Mouse (Mus musculus): ENCODE measurements at regions not wholly inside any gene's neighbourhood (a gene's known extent, or its start where the extent isn't known, plus 50 kb on each side); places are given as distances from the start of the nearest gene placed in this dataset.

DNA sequence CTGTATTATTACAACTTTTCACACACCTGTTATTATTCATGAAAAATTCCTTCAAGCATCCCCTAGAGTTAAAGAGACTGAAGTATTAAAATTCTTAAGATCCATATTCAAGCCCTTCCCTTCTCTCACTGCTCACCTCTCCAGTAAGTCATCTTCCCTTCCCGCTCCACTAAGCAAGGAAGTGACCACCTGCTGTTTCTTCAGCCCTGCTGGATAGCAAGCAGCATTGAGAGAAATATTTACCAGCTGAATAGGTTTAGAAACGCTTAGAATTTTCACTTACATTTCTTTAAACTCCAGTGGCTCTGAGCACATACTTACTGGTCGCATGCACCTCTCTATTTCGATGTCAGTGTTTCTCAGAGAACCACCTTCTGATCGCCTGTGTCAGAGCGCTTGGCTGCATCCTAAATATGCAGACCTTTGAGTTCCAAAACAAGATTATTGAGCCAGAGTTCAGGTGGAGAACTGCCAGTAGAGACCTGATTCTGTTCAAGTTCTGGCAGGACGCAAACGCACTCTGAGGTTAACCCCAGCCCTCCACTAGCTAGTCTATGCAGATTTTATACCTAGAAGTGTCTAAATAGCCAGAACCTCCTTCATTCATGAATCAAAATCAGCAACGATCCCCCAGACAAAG, 314.9 kb downstream of the Mllt3 start:
- no peak for DNase-seq

DNA sequence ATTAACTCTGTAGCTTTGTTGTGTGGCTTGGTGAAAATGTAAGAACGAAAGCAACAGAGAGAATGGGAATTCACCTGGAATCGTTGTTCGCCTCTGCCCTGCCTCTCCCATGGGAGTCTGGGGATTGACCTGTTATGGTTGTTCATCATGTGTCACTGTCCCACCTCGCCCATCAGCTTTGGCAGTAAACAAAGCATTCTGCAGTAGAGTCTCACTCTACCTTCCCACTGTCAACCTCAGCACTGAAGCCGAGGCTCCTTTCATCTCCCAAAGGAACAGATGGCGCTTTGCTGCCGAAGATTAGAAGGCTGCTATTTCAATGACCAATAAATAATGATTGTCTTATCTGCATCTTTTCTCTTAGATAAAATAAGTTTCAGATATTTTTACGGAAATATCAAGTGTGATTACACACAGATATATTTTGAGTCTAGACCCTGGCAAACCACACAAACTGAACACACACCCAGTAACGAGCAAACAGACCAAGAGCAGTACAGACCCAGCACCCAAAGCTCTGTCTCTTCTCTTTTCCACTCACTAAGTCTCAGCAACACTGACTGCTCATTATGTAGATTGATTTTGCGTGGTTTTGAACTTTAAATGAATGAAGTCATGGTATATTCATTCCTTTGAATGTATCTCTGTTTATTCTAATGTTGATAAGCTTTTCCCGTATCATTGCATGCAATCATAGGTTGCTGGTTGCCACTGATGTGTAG, 317.8 kb downstream of the Mllt3 start:
- no peak for DNase-seq

DNA sequence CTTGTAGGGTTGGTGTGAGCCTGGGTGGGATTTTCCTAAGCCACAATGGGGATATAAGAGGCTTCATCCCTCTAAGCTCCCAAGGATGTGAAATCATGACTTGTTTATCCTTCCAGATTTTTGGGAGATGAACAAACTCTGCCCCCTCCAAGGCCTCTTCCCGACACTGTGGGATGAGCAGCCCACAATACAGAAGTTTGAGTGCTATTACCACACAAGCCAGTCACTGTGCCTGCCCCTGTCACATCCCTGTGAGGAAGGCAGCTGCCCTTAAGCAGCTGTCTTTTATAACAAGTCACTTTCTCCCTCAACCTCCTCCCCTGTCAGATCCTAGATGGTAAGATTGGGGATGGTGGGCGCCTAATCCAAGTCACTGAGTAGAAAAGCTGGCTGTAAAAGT, 320.5 kb downstream of the Mllt3 start:
- no peak for DNase-seq

DNA sequence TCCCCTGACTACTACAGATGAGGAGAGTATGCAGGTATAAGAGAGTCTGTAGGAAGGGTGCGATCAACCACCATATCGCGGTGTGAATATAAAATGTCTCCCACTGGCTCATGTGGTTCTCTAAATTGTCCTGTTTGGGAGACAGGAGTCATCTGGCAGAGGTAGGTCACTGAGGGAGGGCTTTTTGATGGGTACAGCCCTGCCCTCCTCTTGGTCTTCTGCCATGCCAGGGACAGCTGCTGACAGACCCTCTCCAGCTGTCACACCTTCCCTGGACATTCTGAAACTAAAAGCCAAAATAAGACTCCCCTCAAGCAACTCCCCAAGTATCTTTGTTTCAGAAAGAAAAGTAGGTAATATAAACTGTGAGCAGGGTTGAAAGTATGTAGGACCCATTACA, 320.9 kb downstream of the Mllt3 start:
- no peak for DNase-seq

DNA sequence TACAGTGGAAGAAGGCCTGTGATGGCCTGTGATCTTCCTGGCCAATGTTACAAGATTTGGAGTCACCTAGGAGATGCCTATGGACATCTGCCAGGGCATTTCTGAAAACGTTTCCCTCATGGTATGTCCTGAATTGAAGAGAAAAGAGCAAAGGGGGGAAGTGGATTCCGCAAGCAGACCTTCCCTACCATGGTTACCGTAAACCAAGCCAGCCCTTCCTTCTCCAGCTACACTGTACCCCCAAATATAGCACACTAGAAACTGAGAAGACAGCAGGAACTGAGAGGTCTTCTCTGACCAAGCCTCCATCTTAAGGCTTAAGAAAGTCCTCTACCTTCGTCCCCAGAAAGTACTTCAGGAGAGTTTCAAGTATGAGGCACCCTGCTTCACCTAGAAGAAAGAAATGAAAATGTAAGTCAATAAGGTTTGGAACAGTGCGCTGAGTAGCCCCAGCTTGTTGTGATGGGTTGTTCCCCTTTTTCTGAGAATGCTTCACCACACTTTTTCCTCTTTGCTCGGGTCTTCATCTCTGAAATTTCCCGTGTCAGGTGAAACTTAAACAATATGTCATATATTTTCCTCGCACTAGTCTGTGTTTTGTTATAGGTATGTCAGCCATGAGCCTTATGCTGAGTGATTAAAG, 321.9 kb downstream of the Mllt3 start:
- DNase-seq: no peak

DNA sequence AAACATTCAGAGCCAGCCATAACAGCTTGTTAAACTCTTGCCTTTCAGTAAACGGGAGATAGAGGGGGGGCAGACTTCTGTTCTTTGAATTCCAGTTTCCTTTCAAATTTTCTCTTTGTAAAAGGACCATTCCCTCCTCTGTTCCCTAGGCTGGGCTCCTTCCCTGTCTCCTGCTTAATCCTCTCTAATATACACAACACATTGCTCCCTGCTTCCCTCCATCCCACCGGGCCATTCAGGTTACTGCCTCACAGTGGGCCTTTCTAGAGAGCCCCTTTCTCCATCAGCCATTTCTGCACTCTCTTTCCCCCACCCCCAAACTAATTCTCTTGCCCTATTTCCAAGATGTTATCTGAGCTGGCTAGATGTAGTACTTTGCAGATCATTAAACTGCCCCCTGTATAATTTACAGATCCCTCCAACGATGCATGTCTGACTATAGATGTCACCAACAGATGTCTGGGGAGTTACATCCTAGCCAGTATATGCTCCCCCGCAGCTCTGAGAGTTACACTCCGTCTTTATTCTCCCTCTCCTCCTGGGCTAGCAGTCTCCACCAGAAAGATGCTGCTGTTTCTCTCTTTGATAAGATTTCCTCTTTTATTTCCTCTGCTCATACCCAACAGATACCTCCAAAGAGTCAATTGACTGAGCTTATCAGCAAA, 324.1 kb downstream of the Mllt3 start:
- no peak for DNase-seq

DNA sequence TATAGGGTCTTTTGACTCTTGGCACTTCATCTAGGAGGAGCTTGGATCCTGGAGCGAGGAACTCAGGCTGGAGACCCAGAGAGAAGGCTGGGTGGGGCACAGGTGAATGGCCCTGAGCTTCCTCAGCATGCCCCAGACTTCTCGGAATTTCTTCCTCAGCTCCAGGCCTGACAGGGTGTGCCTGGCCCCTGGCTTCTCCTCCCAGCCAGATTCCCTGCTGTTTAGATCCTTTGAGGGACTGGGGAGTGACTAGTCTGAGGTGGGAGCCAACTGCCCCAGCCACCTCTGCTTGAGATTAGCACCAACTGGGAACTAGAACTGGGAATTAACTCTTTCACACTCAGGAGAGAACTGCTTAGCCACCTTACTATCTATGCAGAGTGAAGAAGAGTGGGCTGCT, 325.8 kb downstream of the Mllt3 start:
- DNase-seq: no peak

DNA sequence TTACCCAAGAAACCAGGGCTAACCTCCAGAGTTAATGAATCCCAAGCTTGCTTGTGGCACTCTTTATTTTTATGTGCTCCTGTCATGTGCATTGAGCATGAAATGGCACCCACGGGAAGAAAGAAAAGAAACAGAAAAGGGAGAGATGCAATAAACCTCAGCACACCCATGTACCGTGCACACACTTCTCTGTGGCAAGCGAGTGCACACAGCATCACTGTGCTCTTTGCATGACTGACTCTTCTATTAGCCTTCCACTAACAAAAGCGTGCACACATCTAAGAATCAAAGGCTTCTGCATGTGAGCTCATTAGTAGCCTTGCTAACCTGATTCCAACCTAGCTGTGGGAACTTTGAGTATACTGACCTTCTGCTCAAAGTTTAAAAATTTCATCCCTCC, 330.3 kb downstream of the Mllt3 start:
- no peak for DNase-seq

DNA sequence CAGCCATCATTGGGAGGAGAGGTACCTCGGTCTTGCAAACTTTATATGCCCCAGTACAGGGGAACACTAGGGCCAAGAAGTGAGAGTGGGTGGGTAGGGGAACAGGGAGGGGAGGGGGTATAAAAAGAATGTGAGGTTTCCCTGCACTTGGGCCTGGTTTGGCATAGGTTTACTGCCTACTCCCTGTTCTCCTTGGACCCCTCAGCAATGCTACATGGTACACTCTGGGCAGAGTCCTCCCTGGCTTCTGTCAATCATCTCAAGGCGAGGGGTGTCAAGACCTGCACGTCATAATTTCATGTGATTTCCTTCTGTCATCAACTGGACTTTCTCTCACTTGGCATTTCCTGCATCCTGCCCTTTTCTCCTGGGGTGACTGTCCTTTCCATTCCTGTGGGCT, 330.9 kb downstream of the Mllt3 start:
- no peak for DNase-seq

DNA sequence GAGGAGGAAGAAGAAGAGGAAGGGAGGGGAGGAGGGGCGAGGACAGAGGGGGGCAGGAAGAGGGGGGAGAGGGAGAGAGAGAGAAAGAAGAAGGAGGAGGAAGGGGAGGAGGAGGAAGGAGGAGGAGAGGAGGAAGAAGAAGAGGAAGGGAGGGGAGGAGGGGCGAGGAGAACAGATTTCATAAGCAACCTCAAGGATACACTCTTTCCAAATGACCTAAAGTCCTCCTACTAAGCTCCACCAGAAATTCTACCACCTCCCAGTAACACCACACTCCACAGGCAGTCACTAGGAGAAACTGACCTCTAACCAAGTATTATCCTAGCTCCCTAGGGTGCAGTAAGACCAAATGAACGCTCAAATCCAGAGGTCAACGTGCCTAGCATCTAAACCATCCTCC, 332.1 kb downstream of the Mllt3 start:
- DNase-seq: no peak

DNA sequence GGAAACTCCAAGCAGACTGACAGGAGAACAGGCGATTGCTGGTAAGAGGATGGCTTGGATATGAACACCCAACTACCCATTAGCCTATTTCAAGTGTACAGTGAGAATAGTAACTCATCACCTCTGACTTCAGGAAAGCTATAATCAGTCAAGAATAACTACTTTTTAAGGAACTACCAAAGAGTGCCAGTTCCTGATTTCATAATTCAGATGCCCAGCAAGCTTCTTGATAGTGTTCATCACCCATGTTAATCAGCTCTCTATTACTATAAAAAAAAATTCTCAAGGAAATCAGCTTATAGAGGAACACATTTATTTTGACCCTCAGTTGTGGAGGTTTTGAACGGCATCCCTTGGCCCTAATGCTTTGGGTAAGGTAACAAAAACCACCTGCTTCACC, 332.7 kb downstream of the Mllt3 start:
- no peak for DNase-seq

DNA sequence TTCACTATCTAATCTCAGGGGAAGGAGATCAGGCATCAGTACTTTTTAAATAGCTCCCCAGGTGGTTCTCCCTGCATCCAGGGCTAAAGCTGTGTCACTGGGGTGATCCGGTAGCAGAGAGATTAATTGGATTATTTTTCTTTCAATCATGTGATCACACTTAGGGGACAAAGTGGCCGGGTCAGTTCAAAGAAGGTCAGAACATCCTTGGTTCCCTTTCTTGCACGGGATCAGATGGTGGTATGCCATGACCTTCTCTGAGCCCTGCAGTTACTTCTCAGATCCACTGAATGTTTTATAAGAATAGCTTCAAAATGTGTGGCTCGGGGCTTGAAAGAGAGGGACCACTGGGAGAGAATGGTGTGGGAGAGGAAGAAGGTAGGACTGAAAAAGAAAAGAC, 333.6 kb downstream of the Mllt3 start:
- DNase-seq: no peak

DNA sequence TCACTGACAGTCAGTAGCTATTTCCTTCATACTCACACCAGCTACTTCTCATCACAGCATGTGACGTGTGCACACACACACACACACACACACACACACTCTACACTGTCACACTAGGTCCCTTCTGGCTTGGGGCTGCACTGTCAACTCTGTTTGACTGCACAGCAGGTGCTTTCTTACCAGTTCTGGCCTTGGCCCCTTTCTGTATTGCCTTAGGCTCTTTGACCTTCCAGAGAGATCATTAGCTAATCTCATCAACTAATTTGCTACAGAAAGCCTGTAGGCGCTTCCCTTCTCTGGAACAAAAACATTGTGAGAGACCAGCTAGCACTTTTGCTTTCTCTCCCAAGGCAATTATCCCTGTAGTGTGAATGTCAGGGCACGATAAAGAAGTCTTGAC, 334.4 kb downstream of the Mllt3 start:
- no peak for DNase-seq

DNA sequence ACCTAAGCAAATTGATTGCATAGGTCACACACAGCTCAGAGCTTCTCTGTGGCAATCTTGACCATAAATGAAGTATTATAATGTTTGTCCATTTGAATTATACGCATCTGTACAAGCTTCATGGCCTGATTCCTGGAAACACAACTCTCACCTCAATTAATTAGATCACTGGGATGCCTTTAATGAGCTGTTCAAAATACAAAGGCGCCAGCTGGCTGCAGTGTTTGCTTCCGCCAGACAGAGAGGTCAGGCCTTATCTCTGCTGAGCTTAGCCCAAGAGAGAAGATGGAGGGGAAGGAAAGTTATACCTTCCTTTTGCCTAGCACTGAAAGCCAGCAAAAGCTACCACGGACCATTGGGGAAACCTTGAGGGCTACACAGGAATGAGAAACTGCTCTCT, 336.2 kb downstream of the Mllt3 start:
- no peak for DNase-seq

DNA sequence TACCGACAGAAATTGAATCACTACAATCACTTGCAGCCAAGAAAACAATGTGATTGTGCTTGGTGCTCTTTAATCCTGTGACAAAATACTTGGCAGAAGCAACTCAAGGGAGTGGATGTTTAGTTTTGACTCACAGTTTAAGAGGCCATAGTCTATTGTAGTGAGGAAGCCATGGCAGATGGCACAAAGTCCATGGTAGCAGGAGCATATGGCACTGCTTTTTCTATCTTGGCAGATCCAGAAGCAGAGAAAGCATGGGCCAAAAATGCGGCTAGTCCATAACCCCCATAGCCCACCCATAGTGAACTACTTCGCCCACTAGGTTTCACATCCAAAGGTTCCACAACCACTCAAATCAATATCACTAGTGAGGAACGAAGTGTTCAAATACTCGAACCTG, 337.4 kb downstream of the Mllt3 start:
- no peak for DNase-seq

DNA sequence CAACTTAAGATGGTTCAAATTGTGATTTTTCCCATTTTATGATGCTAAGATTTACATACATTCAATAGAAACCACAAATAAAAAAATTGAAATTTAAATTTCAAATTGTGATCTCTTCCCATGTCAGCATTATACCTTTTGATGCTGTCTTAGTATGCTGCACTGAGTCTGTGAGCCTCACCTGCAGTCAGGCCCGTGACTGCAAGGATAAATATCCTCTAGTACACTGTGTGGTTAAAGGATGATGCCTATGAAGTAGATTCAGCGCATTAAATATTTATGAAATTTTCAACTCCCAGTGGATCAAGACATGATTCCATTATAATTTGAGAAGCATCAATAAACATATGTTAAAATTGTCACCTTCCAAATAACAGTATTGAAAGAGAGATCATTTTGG, 340.4 kb downstream of the Mllt3 start:
- no peak for DNase-seq

DNA sequence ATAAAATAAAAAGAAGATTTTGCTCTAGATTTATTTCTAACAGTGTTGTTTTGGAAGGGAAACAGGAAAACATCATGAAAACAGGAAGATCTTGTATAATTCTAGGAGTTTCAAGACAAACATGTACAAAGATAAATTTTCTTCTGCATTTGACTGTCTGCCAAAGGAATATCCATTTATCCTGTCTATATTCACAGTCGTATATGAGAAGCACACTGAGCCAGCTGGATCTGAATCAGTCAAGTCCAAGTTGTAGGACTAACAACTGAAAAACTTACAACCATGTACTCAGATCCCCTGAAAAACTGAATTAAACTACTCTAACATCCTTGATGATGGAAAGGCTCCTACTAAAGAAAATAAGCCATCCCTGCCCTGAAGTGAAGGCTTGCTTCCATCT, 348.2 kb downstream of the Mllt3 start:
- no peak for DNase-seq

DNA sequence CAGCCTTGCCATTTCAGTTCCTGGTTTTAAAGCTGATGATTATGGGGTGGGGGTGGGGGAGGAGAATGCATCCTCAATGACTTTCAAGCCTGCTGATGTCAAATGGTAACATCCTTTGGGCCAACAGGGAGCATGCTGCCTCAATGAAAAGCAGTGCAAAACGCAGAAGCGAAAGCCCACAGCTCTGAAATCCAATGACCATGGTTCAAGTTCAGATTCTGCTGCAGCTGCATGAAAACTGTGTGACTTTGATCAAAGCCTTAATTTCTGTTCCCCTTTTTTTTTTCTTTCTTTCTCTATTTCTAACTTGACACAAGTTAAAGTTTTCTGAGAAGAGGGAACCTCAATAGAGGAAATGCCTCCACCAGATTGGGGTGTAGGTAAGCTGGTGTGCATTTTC, 350.4 kb downstream of the Mllt3 start:
- no peak for DNase-seq

DNA sequence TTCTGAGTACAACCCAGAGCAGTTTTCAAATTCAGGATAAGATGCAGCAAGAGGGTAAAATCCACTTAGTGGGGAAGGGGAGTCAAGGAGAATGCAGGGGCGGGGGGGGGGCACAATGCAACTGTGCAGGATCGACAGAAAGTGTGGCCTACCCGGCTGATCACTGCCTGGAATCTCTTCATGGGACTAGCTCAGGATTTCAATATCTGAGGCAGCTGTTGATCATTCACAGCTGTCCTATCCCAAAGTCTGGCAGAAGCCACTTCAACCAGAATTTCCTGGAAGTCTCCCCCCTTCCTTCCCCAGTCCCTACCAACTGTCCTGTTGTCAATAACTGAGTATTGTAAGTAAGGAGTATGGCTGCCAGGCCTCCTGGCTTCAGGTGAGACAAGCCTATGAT, 362.1 kb downstream of the Mllt3 start:
- DNase-seq: no peak

DNA sequence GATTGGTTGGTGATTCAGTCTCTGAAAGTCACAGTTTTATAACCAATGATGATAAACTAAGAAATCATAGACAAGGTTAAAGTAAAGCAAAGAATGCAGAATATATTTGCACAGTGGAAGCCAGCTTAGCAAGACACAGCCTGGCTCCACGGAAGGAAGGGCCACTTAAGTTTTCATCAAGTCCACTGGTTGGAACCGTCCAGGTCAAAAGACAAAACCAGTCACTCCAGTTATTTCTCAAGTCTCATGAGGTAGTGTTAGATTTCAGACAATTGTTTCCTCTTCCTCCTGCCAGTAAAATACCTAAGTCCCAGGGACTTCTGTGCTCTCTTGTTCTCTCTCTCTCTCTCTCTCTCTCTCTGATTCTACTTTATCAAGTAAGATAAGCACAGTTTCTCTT, 363.0 kb downstream of the Mllt3 start:
- no peak for DNase-seq

DNA sequence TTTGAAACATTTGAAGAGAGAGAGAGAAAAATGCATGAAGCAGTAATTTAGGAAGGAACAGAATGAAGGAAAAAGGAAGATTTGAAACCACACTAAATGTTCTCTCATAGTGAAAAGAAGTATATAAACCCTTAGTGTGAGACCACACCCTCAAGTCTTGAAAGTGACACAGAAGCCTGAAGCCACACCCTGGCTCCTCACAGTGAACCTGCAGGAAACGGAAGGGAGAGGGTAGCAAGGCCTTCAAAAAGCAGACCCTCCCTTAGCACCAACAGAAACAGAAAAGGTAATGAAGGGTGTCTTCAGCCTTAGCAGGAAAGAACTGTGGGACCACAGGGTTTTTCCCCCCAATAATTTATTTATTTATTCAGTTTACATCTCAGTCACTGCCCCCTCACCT, 363.7 kb downstream of the Mllt3 start:
- no peak for DNase-seq

DNA sequence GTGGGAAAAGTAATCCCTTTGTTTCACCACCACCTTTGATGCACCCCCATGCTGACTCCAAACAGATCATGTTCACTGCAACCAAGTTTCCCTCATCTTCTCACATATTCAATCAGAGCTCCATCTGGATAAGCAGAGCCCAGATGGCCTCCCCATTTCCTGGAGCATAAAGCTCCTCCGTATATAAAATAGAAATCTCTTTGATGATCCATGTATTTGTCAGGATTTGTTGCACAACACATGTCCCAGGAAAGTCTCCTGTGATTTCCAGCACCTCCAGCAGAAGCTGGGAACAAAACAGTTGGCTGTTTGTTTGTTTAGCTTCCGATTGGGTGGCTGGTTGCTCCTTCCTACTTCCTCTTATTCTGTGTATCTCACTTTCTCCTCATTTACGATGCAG, 364.9 kb downstream of the Mllt3 start:
- peak; percentile 12 for DNase-seq

DNA sequence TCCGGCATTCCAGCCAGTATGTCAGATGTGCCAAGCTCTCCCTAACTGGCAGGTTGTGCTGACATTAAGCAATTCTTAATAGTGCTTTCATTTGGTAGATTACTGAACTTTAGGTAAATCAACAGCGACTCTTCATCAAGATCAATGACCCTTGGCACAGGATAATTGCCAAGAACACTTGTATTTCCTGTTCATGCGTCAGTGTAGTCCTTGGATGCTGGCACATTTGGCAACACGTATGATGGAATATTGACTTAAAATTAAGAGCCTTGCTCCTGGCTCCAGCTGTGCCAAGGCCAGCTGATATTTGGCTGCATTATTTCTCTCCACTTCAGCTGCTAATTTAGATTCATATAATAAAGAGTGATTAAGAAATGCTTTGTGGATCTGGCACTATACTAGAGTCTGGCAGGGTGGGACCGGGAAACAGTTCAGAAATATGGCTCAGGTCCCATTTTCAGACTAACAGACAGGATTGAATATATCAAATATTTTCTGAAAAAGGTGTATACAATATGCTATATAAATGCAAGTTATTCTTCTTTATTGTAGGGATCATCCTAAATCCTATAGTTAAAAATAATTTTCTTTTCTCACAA, 365.5 kb downstream of the Mllt3 start:
- no peak for DNase-seq

DNA sequence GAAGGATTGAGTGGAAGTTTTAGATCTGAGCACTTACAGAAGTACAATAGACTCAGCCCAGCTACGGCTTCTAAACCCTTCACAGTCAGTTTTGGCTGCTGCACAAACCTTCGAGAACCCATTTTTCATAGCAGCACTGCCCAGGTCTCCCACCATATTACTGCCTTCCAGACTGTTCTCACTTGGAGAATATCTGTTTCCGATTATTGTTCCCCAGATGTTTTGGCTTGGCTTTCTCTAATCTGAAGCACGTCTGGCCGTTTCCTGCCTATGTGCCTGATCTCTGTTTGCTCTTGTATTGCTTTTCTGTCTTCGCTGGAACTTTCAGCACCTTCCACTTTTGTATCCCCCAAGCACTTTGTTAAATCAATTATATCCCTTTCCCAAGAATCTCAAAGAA, 368.0 kb downstream of the Mllt3 start:
- DNase-seq: no peak

Measured in right cerebral cortex, postnatal 25 days (tissue).